ENCODE assay signal across 26 mouse cellular contexts in the genomic region with DNA sequence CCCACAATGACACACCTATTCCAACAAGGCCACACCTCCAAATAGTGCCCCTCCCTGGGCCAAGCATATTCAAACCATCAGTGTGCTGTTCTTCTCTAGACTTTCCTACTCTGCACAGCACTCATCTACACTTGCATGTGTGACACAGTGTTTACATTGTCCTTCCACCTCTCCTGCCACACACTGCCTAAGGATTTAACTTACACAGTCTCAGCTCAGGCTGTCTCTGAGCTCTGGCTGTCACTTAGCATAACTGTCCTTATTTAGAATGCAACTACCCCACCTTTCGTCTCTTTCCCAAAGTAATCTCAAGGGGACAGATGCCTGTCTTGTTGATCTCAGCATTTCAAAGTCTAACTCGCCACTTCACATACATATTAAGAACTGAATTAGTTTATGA.
DNase-seq lines count a peak whose midpoint lies in the region; ATAC-seq and TF ChIP-seq lines count a peak whose summit lies in the region.
"Had no signal": no experiment of that assay in that cellular context is flagged by ENCODE, and none has a peak within 500 bp of the region (broad histone marks: within the 10 kb centered on the region; RNA-seq: fewer than 3 reads in every experiment).

No protein-coding gene starts in this region.

- H3K4me2 ChIP-seq in embryonic facial prominence, embryonic 13.5 days: no peak overlapping the region
- H3K4me2 ChIP-seq: embryonic facial prominence, embryonic 12.5 days; embryonic facial prominence, embryonic 15.5 days; forebrain, embryonic 13.5 days had no signal

- no peak for TF ChIP-seq POLR2A in ES-Bruce4 (IDR thresholded peaks at IDR 0.05; ENCODE audit: insufficient read depth, low read length)

- ATAC-seq in embryonic facial prominence, embryonic 13.5 days (ENCODE audit: insufficient number of reproducible peaks, insufficient read depth, low FRiP score, low TSS enrichment, low read depth): peak; percentile 37; the same call in 1 of the 2 replicates
- ATAC-seq: CD4-positive, CD25-positive, alpha-beta regulatory T cell, adult 4 months; forebrain, embryonic 13.5 days; forebrain, embryonic 16.5 days had no signal

- H3K27ac ChIP-seq in embryonic facial prominence, embryonic 13.5 days: no peak overlapping the region
- H3K27ac ChIP-seq in embryonic facial prominence, embryonic 10.5 days (replicated peaks): no peak overlapping the region
- peak overlapping the region; percentile 93 for H3K27ac ChIP-seq in ES-Bruce4 (ENCODE audit: insufficient read depth, low read length)
- H3K27ac ChIP-seq in ES-E14 (ENCODE audit: insufficient read depth, low read depth, low read length, poor library complexity, severe bottlenecking): peak overlapping the region; percentile 91
- H3K27ac ChIP-seq: embryonic facial prominence, embryonic 12.5 days; embryonic facial prominence, embryonic 15.5 days; forebrain, embryonic 10.5 days; forebrain, embryonic 13.5 days had no signal

- H3K4me3 ChIP-seq in embryonic facial prominence, embryonic 13.5 days: no peak overlapping the region
- no peak overlapping the region for H3K4me3 ChIP-seq in embryonic facial prominence, embryonic 10.5 days
- no peak overlapping the region for H3K4me3 ChIP-seq in ES-Bruce4 (ENCODE audit: low read depth, low read length)
- no peak overlapping the region; a peak in 1 of 4 replicates for H3K4me3 ChIP-seq in ES-E14 (ENCODE audit: insufficient read depth in 1 of 2, low read depth in 1 of 2, low read length in 2 of 2, poor library complexity in 1 of 2, severe bottlenecking in 1 of 2)
- H3K4me3 ChIP-seq: embryonic facial prominence, embryonic 12.5 days; embryonic facial prominence, embryonic 15.5 days; erythroblast, embryonic 14.5 days; forebrain, embryonic 10.5 days; forebrain, embryonic 13.5 days had no signal

- in situ Hi-C loops in ES-E14 (cut with MboI; ENCODE audit: low sequenced_read_pairs in 2 of 2, unreplicated experiment in 2 of 2): no loop called here

- 64% methylated on average over 2 of the region's 2 CpGs for WGBS in embryonic facial prominence, embryonic 13.5 days
- WGBS in embryonic facial prominence, embryonic 10.5 days: 59% methylated on average over 2 of the region's 2 CpGs

- no peaks in the 10 kb centered on the region for H3K4me1 ChIP-seq in embryonic facial prominence, embryonic 13.5 days
- H3K4me1 ChIP-seq in embryonic facial prominence, embryonic 10.5 days: no peaks in the 10 kb centered on the region
- peaks cover 10% of the 10 kb centered on the region for H3K4me1 ChIP-seq in ES-Bruce4 (ENCODE audit: control insufficient read depth, insufficient read depth, low read length)
- peaks cover 26 to 28% of the 10 kb centered on the region in 2 experiments for H3K4me1 ChIP-seq in ES-E14 (ENCODE audit: control insufficient read depth in 2 of 2, insufficient read depth in 2 of 2, low read length in 2 of 2, poor library complexity in 1 of 2)
- H3K4me1 ChIP-seq: embryonic facial prominence, embryonic 12.5 days; embryonic facial prominence, embryonic 15.5 days; forebrain, embryonic 10.5 days; forebrain, embryonic 13.5 days had no signal

- no peak for TF ChIP-seq CTCF in ES-Bruce4 (IDR thresholded peaks at IDR 0.05; ENCODE audit: low read depth, low read length)

- no peak for TF ChIP-seq EP300 in ES-Bruce4 (IDR thresholded peaks at IDR 0.05; ENCODE audit: insufficient read depth, low read depth, low read length)

- H3K9ac ChIP-seq in embryonic facial prominence, embryonic 13.5 days: no peak overlapping the region
- H3K9ac ChIP-seq in ES-Bruce4 (ENCODE audit: low read depth, poor library complexity, severe bottlenecking) (no peak overlapping the region), ES-E14 (ENCODE audit: insufficient read depth, low read depth, low read length, poor library complexity, severe bottlenecking) (no peak overlapping the region)
- H3K9ac ChIP-seq: embryonic facial prominence, embryonic 12.5 days; embryonic facial prominence, embryonic 15.5 days; forebrain, embryonic 13.5 days had no signal

- H3K36me3 ChIP-seq in embryonic facial prominence, embryonic 13.5 days: no peaks in the 10 kb centered on the region
- no peaks in the 10 kb centered on the region for H3K36me3 ChIP-seq in embryonic facial prominence, embryonic 10.5 days (replicated peaks)
- no peaks in the 10 kb centered on the region for H3K36me3 ChIP-seq in ES-Bruce4 (ENCODE audit: control insufficient read depth, insufficient read depth, low read length, poor library complexity, severe bottlenecking)
- no peaks in the 10 kb centered on the region for H3K36me3 ChIP-seq in ES-E14 (ENCODE audit: control insufficient read depth, insufficient read depth, low read length, poor library complexity, severe bottlenecking)
- H3K36me3 ChIP-seq: embryonic facial prominence, embryonic 12.5 days; embryonic facial prominence, embryonic 15.5 days; forebrain, embryonic 10.5 days had no signal

- no peaks in the 10 kb centered on the region for H3K27me3 ChIP-seq in embryonic facial prominence, embryonic 13.5 days
- no peaks in the 10 kb centered on the region for H3K27me3 ChIP-seq in embryonic facial prominence, embryonic 10.5 days (replicated peaks; ENCODE audit: low read depth, poor library complexity, severe bottlenecking)
- H3K27me3 ChIP-seq in ES-Bruce4 (ENCODE audit: control insufficient read depth, insufficient read depth, low read length, poor library complexity, severe bottlenecking): no peaks in the 10 kb centered on the region
- H3K27me3 ChIP-seq: CH12.LX; embryonic facial prominence, embryonic 12.5 days; embryonic facial prominence, embryonic 15.5 days; forebrain, embryonic 13.5 days had no signal

- DNase-seq in embryonic facial prominence, embryonic 10.5 days (ENCODE audit: low spot score): no peak
- DNase-seq in ES-E14 (ENCODE audit: low read depth, low spot score) (no peak), ZHBTc4 (ENCODE audit: low read depth, low spot score) (peak; percentile 77)
- no peak for DNase-seq in yolk sac, embryonic 10.5 days (ENCODE audit: low spot score)
- DNase-seq in lung, postnatal 14 days: no peak
- DNase-seq: adrenal gland, adult 2 months; adrenal gland, postnatal 10 days; adrenal gland, postnatal 25 days; B cell, adult 2 months; cerebellum, adult 11 months; cerebellum, adult 18-20 months; cerebellum, adult 8-10 months; cerebellum, adult 9-11 months; cerebellum, postnatal 14 days; cerebellum, postnatal 36 days; embryo, embryonic 11 days had no signal

- H3K9me3 ChIP-seq in embryonic facial prominence, embryonic 13.5 days: no peaks in the 10 kb centered on the region
- no peaks in the 10 kb centered on the region for H3K9me3 ChIP-seq in embryonic facial prominence, embryonic 10.5 days
- H3K9me3 ChIP-seq in ES-Bruce4 (replicated peaks; ENCODE audit: control insufficient read depth, insufficient read depth, low read length, poor library complexity, severe bottlenecking): peaks cover 3% of the 10 kb centered on the region
- no peaks in the 10 kb centered on the region for H3K9me3 ChIP-seq in ES-E14 (ENCODE audit: control insufficient read depth, insufficient read depth, low read depth, low read length)
- H3K9me3 ChIP-seq: embryonic facial prominence, embryonic 12.5 days; embryonic facial prominence, embryonic 15.5 days; forebrain, embryonic 10.5 days; forebrain, embryonic 13.5 days had no signal

TF ChIP-seq in ES-E14, 5 proteins besides CTCF, POLR2A, EP300 and RAD21:
- TF ChIP-seq CHD2 (IDR thresholded peaks at IDR 0.05; ENCODE audit: low read depth, low read length) (no peak), HCFC1 (IDR thresholded peaks at IDR 0.05; ENCODE audit: borderline replicate concordance, insufficient read depth, low read length) (no peak), ZC3H11A (IDR thresholded peaks at IDR 0.05; ENCODE audit: borderline replicate concordance, low read depth, low read length) (no peak), MAFK (IDR thresholded peaks at IDR 0.05; ENCODE audit: insufficient read depth, low read depth, low read length) (no peak), ZNF384 (IDR thresholded peaks at IDR 0.05; ENCODE audit: low read depth, low read length) (no peak)

Comparison
In these comparisons a context has a peak if more than half of its experiments do, and no peak if none do; other contexts are left out.
1. H3K27ac ChIP-seq: peak in ES-Bruce4 (single experiment) and ES-E14 (single experiment); none in embryonic facial prominence, embryonic 13.5 days (single experiment) and embryonic facial prominence, embryonic 10.5 days (single experiment).